Mouse (Mus musculus): Measurements from ENCODE around the gene Ssc5d. TPM values are rescaled to one million over a fixed set of nuclear protein-coding genes. Genes with fewer than 3 reads are reported as not detected.

Gene Ssc5d
- polyA plus RNA-seq, 1 experiment from 2014 or later = 1.9 TPM

- no peaks in the 10 kb centered on the region for H3K36me3 ChIP-seq (ENCODE audit: control insufficient read depth, insufficient read depth, low read length)
- no peaks in the 10 kb centered on the region for H3K27me3 ChIP-seq (ENCODE audit: control insufficient read depth, insufficient read depth, low read length)
- no peak overlapping the region for H3K9ac ChIP-seq (ENCODE audit: low read length)
- no peak overlapping the region for H3K4me2 ChIP-seq (ENCODE audit: low read length)
- H3K4me1 ChIP-seq (ENCODE audit: control insufficient read depth in 2 of 2, insufficient read depth in 2 of 2, low read length in 2 of 2) = peaks cover 7 to 12% of the 10 kb centered on the region in 2 experiments; a peak in 3 of 4 replicates
- no peak overlapping the region for H3K4me3 ChIP-seq (ENCODE audit: control insufficient read depth in 1 of 2, insufficient read depth in 1 of 2, low read depth in 1 of 2, low read length in 2 of 2)
- no peak overlapping the region for H3K27ac ChIP-seq (replicated peaks in 1 of 2; ENCODE audit: control insufficient read depth in 1 of 2, insufficient read depth in 1 of 2, low read depth in 2 of 2, low read length in 2 of 2)
- no peak for ATAC-seq (ENCODE audit: insufficient number of reproducible peaks, insufficient read depth, low FRiP score, low read depth)
- H3K9me3 ChIP-seq (ENCODE audit: control insufficient read depth, low read length) = no peaks in the 10 kb centered on the region
- 77% methylated on average over 19 of the region's 19 CpGs for WGBS
These were observed 25.2 kb downstream of the Ssc5d start for GRCm38 (mm10) chr7:4950561-4951342.

DNA sequence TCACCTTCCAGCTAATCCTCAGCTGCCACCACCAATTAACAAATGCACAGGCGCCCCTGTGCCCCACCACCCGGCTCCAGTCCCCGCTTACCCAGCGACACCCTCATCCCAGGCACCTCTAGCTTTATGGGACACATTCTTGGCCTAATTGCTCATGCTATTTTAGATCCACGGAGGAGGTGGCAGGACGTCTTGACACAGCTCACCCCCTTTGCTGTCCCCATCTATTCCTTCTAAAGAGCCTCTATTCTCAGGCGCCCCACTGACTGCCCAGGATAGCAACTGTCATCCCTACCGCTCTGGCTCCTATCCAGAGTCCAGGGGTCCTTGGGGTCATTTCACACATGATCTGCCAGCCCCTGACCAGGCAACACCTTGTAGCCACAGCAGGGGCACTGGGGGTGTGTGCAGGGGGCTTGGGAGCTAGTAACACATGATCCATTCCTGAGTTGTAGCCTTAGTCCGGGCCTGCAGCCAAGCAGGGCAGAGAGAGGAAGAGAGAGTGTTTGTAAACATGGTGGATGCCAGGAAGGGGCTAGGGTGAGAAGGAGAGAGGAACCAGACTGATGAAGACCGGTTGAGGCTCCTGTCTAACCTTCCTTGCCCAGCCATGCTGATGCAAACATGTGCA, 28.3 kb downstream of the Ssc5d start:
- no peak overlapping the region for H3K4me3 ChIP-seq (ENCODE audit: control insufficient read depth in 1 of 2, insufficient read depth in 1 of 2, low read depth in 1 of 2, low read length in 2 of 2)
- no peak overlapping the region for H3K9ac ChIP-seq (ENCODE audit: low read length)
- H3K36me3 ChIP-seq (ENCODE audit: control insufficient read depth, insufficient read depth, low read length) = no peaks in the 10 kb centered on the region
- WGBS = 10% methylated on average over 10 of the region's 10 CpGs
- H3K4me2 ChIP-seq (ENCODE audit: low read length) = 0 out of 2 replicates have a peak overlapping the region, but pooled peaks have one; percentile 1
- H3K9me3 ChIP-seq (ENCODE audit: control insufficient read depth, low read length) = no peaks in the 10 kb centered on the region
- peaks cover 7 to 12% of the 10 kb centered on the region in 2 experiments; a peak in 3 of 4 replicates for H3K4me1 ChIP-seq (ENCODE audit: control insufficient read depth in 2 of 2, insufficient read depth in 2 of 2, low read length in 2 of 2)
- H3K27me3 ChIP-seq (ENCODE audit: control insufficient read depth, insufficient read depth, low read length) = no peaks in the 10 kb centered on the region
- ATAC-seq (ENCODE audit: insufficient number of reproducible peaks, insufficient read depth, low FRiP score, low read depth) = peak; percentile 77
- peak overlapping the region in 1 of 2 experiments; percentile 82; a peak in 3 of 4 replicates for H3K27ac ChIP-seq (replicated peaks in 1 of 2; ENCODE audit: control insufficient read depth in 1 of 2, insufficient read depth in 1 of 2, low read depth in 2 of 2, low read length in 2 of 2)

- H3K4me1 ChIP-seq (ENCODE audit: control insufficient read depth in 2 of 2, insufficient read depth in 2 of 2, low read length in 2 of 2) = peaks cover 5 to 12% of the 10 kb centered on the region in 2 experiments; a peak in 3 of 4 replicates
- WGBS = 74% methylated on average over 10 of the region's 10 CpGs
- H3K9me3 ChIP-seq (ENCODE audit: control insufficient read depth, low read length) = no peaks in the 10 kb centered on the region
- H3K4me2 ChIP-seq (ENCODE audit: low read length) = no peak overlapping the region
- ATAC-seq (ENCODE audit: insufficient number of reproducible peaks, insufficient read depth, low FRiP score, low read depth) = no peak
- no peak overlapping the region for H3K27ac ChIP-seq (replicated peaks in 1 of 2; ENCODE audit: control insufficient read depth in 1 of 2, insufficient read depth in 1 of 2, low read depth in 2 of 2, low read length in 2 of 2)
- H3K4me3 ChIP-seq (ENCODE audit: control insufficient read depth in 1 of 2, insufficient read depth in 1 of 2, low read depth in 1 of 2, low read length in 2 of 2) = no peak overlapping the region
- no peaks in the 10 kb centered on the region for H3K27me3 ChIP-seq (ENCODE audit: control insufficient read depth, insufficient read depth, low read length)
- no peaks in the 10 kb centered on the region for H3K36me3 ChIP-seq (ENCODE audit: control insufficient read depth, insufficient read depth, low read length)
- no peak overlapping the region for H3K9ac ChIP-seq (ENCODE audit: low read length)
These were observed 31.8 kb downstream of the Ssc5d start for GRCm38 (mm10) chr7:4957361-4957760.

GRCm38 (mm10) chr7:4963527-4963926, 37.9 kb downstream of the Ssc5d start:
- H3K4me3 ChIP-seq (ENCODE audit: control insufficient read depth in 1 of 2, insufficient read depth in 1 of 2, low read depth in 1 of 2, low read length in 2 of 2) = no peak overlapping the region
- ATAC-seq (ENCODE audit: insufficient number of reproducible peaks, insufficient read depth, low FRiP score, low read depth) = no peak
- WGBS = 73% methylated on average over 5 of the region's 5 CpGs
- no peak overlapping the region for H3K27ac ChIP-seq (replicated peaks in 1 of 2; ENCODE audit: control insufficient read depth in 1 of 2, insufficient read depth in 1 of 2, low read depth in 2 of 2, low read length in 2 of 2)
- H3K36me3 ChIP-seq (ENCODE audit: control insufficient read depth, insufficient read depth, low read length) = no peaks in the 10 kb centered on the region
- H3K27me3 ChIP-seq (ENCODE audit: control insufficient read depth, insufficient read depth, low read length) = 0 out of 2 replicates have a peak, but pooled peaks cover 4% of the 10 kb centered on the region
- no peak overlapping the region for H3K4me2 ChIP-seq (ENCODE audit: low read length)
- no peak overlapping the region for H3K9ac ChIP-seq (ENCODE audit: low read length)
- H3K4me1 ChIP-seq (ENCODE audit: control insufficient read depth in 2 of 2, insufficient read depth in 2 of 2, low read length in 2 of 2) = no peaks in the 10 kb centered on the region
- H3K9me3 ChIP-seq (ENCODE audit: control insufficient read depth, low read length) = no peaks in the 10 kb centered on the region

DNA sequence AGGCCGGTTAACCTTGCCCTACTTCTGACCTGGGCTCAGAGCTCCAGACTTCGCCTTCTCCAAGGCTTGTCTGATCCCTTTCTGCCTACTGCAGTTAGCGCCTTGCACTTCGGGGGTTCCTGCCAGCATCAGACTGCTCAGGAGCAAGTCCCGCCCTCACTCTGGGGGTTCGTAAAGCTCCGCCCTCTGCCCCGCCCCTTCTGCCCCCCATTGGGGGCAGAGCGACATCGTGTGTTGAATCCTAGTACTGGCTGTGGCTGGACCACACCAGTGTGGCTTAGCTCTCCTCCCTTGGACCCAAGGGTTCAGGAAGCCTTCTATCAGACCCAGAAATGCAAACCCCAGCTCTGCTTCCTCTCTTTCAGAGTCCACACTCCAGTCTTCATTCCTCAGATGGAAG, 38.7 kb downstream of the Ssc5d start, which contains the start of gene Sbk2:
Sbk2 (minus strand) TSS at position 135 of the 400 bp plus-strand sequence.
- no peak within 1 kb of the TSS for H3K27ac ChIP-seq (replicated peaks in 1 of 2; ENCODE audit: control insufficient read depth in 1 of 2, insufficient read depth in 1 of 2, low read depth in 2 of 2, low read length in 2 of 2)
- H3K9me3 ChIP-seq (ENCODE audit: control insufficient read depth, low read length) = no peaks in the 10 kb centered on the region
- H3K27me3 ChIP-seq (ENCODE audit: control insufficient read depth, insufficient read depth, low read length) = 0 out of 2 replicates have a peak, but pooled peaks cover 4% of the 10 kb centered on the region
- ATAC-seq (ENCODE audit: insufficient number of reproducible peaks, insufficient read depth, low FRiP score, low read depth) = peak; percentile 71
- H3K4me3 ChIP-seq (ENCODE audit: control insufficient read depth in 1 of 2, insufficient read depth in 1 of 2, low read depth in 1 of 2, low read length in 2 of 2) = peak within 1 kb of the TSS in 1 of 2 experiments; percentile 17; a peak in 2 of 4 replicates
- no peaks in the 10 kb centered on the region for H3K36me3 ChIP-seq (ENCODE audit: control insufficient read depth, insufficient read depth, low read length)
- no peaks in the 10 kb centered on the region for H3K4me1 ChIP-seq (ENCODE audit: control insufficient read depth in 2 of 2, insufficient read depth in 2 of 2, low read length in 2 of 2)
- H3K4me2 ChIP-seq (ENCODE audit: low read length) = peak within 1 kb of the TSS; percentile 40
- no peak within 1 kb of the TSS for H3K9ac ChIP-seq (ENCODE audit: low read length)
- WGBS = 3% methylated on average over 10 of the region's 10 CpGs

- WGBS = 66% methylated on average over 5 of the region's 5 CpGs
- H3K4me3 ChIP-seq (ENCODE audit: control insufficient read depth in 1 of 2, insufficient read depth in 1 of 2, low read depth in 1 of 2, low read length in 2 of 2) = no peak overlapping the region
- H3K36me3 ChIP-seq (ENCODE audit: control insufficient read depth, insufficient read depth, low read length) = no peaks in the 10 kb centered on the region
These were observed 39.4 kb downstream of the Ssc5d start for GRCm38 (mm10) chr7:4964988-4965387.

GRCm38 (mm10) chr7:4971068-4971467, 45.5 kb downstream of the Ssc5d start, which contains the start of gene Sbk3:
Sbk3 (minus strand) TSS chr7:4971168.
- WGBS = 40% methylated on average over 6 of the region's 6 CpGs
- Histone ChIP-seq H3K9me3 (ENCODE audit: control insufficient read depth, low read length) (no peaks in the 10 kb centered on the region), H3K27me3 (ENCODE audit: control insufficient read depth, insufficient read depth, low read length) (no peaks in the 10 kb centered on the region), H3K9ac (ENCODE audit: low read length) (no peak within 1 kb of the TSS), H3K4me1 (ENCODE audit: control insufficient read depth in 2 of 2, insufficient read depth in 2 of 2, low read length in 2 of 2) (peaks cover 9% of the 10 kb centered on the region in 2 experiments), H3K36me3 (ENCODE audit: control insufficient read depth, insufficient read depth, low read length) (no peaks in the 10 kb centered on the region), H3K4me2 (ENCODE audit: low read length) (no peak within 1 kb of the TSS), H3K27ac (replicated peaks in 1 of 2; ENCODE audit: control insufficient read depth in 1 of 2, insufficient read depth in 1 of 2, low read depth in 2 of 2, low read length in 2 of 2) (peak within 1 kb of the TSS in 1 of 2 experiments; percentile 62; a peak in 2 of 4 replicates), H3K4me3 (ENCODE audit: control insufficient read depth in 1 of 2, insufficient read depth in 1 of 2, low read depth in 1 of 2, low read length in 2 of 2) (no peak within 1 kb of the TSS)
- no peak for ATAC-seq (ENCODE audit: insufficient number of reproducible peaks, insufficient read depth, low FRiP score, low read depth)

More at GRCm38 (mm10) chr7:4964988-4965387, 39.4 kb downstream of the Ssc5d start:
- H3K9me3 ChIP-seq (ENCODE audit: control insufficient read depth, low read length) = no peaks in the 10 kb centered on the region
- no peaks in the 10 kb centered on the region for H3K4me1 ChIP-seq (ENCODE audit: control insufficient read depth in 2 of 2, insufficient read depth in 2 of 2, low read length in 2 of 2)
- no peak overlapping the region for H3K27ac ChIP-seq (replicated peaks in 1 of 2; ENCODE audit: control insufficient read depth in 1 of 2, insufficient read depth in 1 of 2, low read depth in 2 of 2, low read length in 2 of 2)
- ATAC-seq (ENCODE audit: insufficient number of reproducible peaks, insufficient read depth, low FRiP score, low read depth) = no peak
- H3K27me3 ChIP-seq (ENCODE audit: control insufficient read depth, insufficient read depth, low read length) = 0 out of 2 replicates have a peak, but pooled peaks cover 4% of the 10 kb centered on the region
- no peak overlapping the region for H3K4me2 ChIP-seq (ENCODE audit: low read length)
- no peak overlapping the region for H3K9ac ChIP-seq (ENCODE audit: low read length)

Measured in heart, embryonic 14.5 days (tissue).